Mouse (Mus musculus) embryonic stem cell, embryonic (primary cell): ENCODE measurements at regions not wholly inside any gene's neighbourhood (a gene's known extent, or its start where the extent isn't known, plus 50 kb on each side); places are given as distances from the start of the nearest gene placed in this dataset.

Experiments
- CTCF ChIA-PET, 4 experiments: fragments of 300-600 bp in 2 of 4; fragments of 350-600 bp in 2 of 4; sonication (Branson Sonifier 250); formaldehyde crosslinking; loops; one replicate each; lab custom pipeline; 2022; ENCODE audit warnings: inconsistent platforms in 2 of 4; lab: Charles Lee
- POLR2A ChIA-PET, 4 experiments: fragments of 300-600 bp in 2 of 4; fragments of 350-600 bp in 2 of 4; sonication (Branson Sonifier 250); formaldehyde crosslinking; loops; one replicate each; lab custom pipeline; 2022; ENCODE audit warnings: antibody characterized with exemption in 4 of 4, inconsistent platforms in 1 of 4; lab: Charles Lee

- CTCF ChIA-PET: no interaction called here
- POLR2A ChIA-PET: no interaction called here
These were observed 363.8 kb upstream of the Marcks start for GRCm38 (mm10) chr10:37502505-37502904.

- POLR2A ChIA-PET: no interaction called here
These were observed 362.3 kb upstream of the Marcks start for GRCm38 (mm10) chr10:37501043-37501442.

GRCm38 (mm10) chr10:37495467-37495866 is 356.7 kb upstream of the Marcks start:
- ChIA-PET CTCF (no interaction called here), POLR2A (no interaction called here)

More at GRCm38 (mm10) chr10:37501043-37501442, 362.3 kb upstream of the Marcks start:
- CTCF ChIA-PET: no interaction called here

- ChIA-PET CTCF (interaction anchor here in 2 of 4 experiments (0.6 to 1.0 kb wide), 2 partner anchors 357 to 423 kb away, joined by 3 to 6 read pairs; no protein-coding TSS in a partner anchor), POLR2A (interaction anchor here in 1 of 4 experiments (0.7 kb wide), 1 partner anchor 78 kb away, joined by 9 read pairs; no protein-coding TSS in a partner anchor)
These were observed 355.9 kb upstream of the Marcks start for GRCm38 (mm10) chr10:37494552-37495166.

GRCm38 (mm10) chr10:37494098-37494497 is 355.4 kb upstream of the Marcks start:
- CTCF ChIA-PET: interaction anchor here in 3 of 4 experiments (0.6 to 1.0 kb wide), 3 partner anchors 25 to 423 kb away, joined by 3 to 6 read pairs (median 3); no protein-coding TSS in a partner anchor

GRCm38 (mm10) chr10:37484311-37485023 is 345.7 kb upstream of the Marcks start:
- POLR2A ChIA-PET: no interaction called here
- CTCF ChIA-PET: no interaction called here

More at GRCm38 (mm10) chr10:37494098-37494497, 355.4 kb upstream of the Marcks start:
- POLR2A ChIA-PET: interaction anchor here in 1 of 4 experiments (0.7 kb wide), 1 partner anchor 78 kb away, joined by 9 read pairs; no protein-coding TSS in a partner anchor

GRCm38 (mm10) chr10:37483521-37483920 is 344.8 kb upstream of the Marcks start:
- ChIA-PET CTCF (no interaction called here), POLR2A (interaction anchor here in 1 of 4 experiments (0.6 kb wide), 1 partner anchor 434 kb away, joined by 3 read pairs; no protein-coding TSS in a partner anchor)

- CTCF ChIA-PET: no interaction called here
- POLR2A ChIA-PET: no interaction called here
These were observed 343.2 kb upstream of the Marcks start for GRCm38 (mm10) chr10:37481879-37482278.

GRCm38 (mm10) chr10:37480331-37480730 is 341.6 kb upstream of the Marcks start:
- POLR2A ChIA-PET: no interaction called here
- CTCF ChIA-PET: no interaction called here

GRCm38 (mm10) chr10:37478108-37478507 is 339.4 kb upstream of the Marcks start:
- ChIA-PET CTCF (interaction anchor here in 1 of 4 experiments (0.7 kb wide), 1 partner anchor 248 kb away, joined by 3 read pairs; no protein-coding TSS in a partner anchor), POLR2A (no interaction called here)

GRCm38 (mm10) chr10:37473086-37473485 is 334.4 kb upstream of the Marcks start:
- POLR2A ChIA-PET: interaction anchor here in 2 of 4 experiments (1.0 to 1.5 kb wide), 2 partner anchors 332 to 336 kb away, joined by 3 to 4 read pairs; no protein-coding TSS in a partner anchor
- CTCF ChIA-PET: interaction anchor here in 2 of 4 experiments (0.6 to 0.7 kb wide), 2 partner anchors 336 to 1425 kb away, joined by 3 read pairs; no protein-coding TSS in a partner anchor

GRCm38 (mm10) chr10:37457384-37457783 is 318.7 kb upstream of the Marcks start:
- POLR2A ChIA-PET: no interaction called here
- CTCF ChIA-PET: no interaction called here

- POLR2A ChIA-PET: no interaction called here
- CTCF ChIA-PET: no interaction called here
These were observed 311.2 kb upstream of the Marcks start for GRCm38 (mm10) chr10:37449894-37450293.

GRCm38 (mm10) chr10:37447333-37448204 is 308.8 kb upstream of the Marcks start:
- POLR2A ChIA-PET: interaction anchor here in 1 of 4 experiments (0.5 kb wide), 1 partner anchor 1029 kb away, joined by 3 read pairs; no protein-coding TSS in a partner anchor
- CTCF ChIA-PET: no interaction called here

- POLR2A ChIA-PET: no interaction called here
- CTCF ChIA-PET: interaction anchor here in 1 of 4 experiments (0.6 kb wide), 1 partner anchor 20 kb away, joined by 3 read pairs; no protein-coding TSS in a partner anchor
These were observed 301.3 kb upstream of the Marcks start for GRCm38 (mm10) chr10:37439863-37440613.

GRCm38 (mm10) chr10:37438312-37438711 is 299.6 kb upstream of the Marcks start:
- CTCF ChIA-PET: no interaction called here
- POLR2A ChIA-PET: no interaction called here

- CTCF ChIA-PET: no interaction called here
- POLR2A ChIA-PET: no interaction called here
These were observed 298.1 kb upstream of the Marcks start for GRCm38 (mm10) chr10:37436849-37437248.

- POLR2A ChIA-PET: no interaction called here
- CTCF ChIA-PET: no interaction called here
These were observed 295.5 kb upstream of the Marcks start for GRCm38 (mm10) chr10:37434229-37434628.
